Mouse (Mus musculus): Measurements from ENCODE around the gene Mlh3. TPM values are rescaled to one million over a fixed set of nuclear protein-coding genes. Genes with fewer than 3 reads are reported as not detected.

Gene Mlh3
- polyA plus RNA-seq, 1 experiment from 2014 or later = 2.5 TPM

- no peaks in the 10 kb centered on the region for H3K27me3 ChIP-seq (replicated peaks; ENCODE audit: control insufficient read depth, insufficient read depth, low read length)
- WGBS = 86% methylated on average over 3 of the region's 3 CpGs
- H3K9me3 ChIP-seq (ENCODE audit: control insufficient read depth) = no peaks in the 10 kb centered on the region
- TF ChIP-seq CTCF (IDR thresholded peaks at IDR 0.05; ENCODE audit: low read depth) = no peak
- 0 out of 2 replicates have a peak, but pooled peaks cover 3% of the 10 kb centered on the region for H3K4me1 ChIP-seq (replicated peaks; ENCODE audit: control insufficient read depth, insufficient read depth, low read length)
- H3K4me3 ChIP-seq (ENCODE audit: low read depth, low read length) = no peak overlapping the region
- H3K9ac ChIP-seq (ENCODE audit: low read depth, low read length) = no peak overlapping the region
- ATAC-seq = no peak
- no peaks in the 10 kb centered on the region for H3K36me3 ChIP-seq (ENCODE audit: control insufficient read depth, insufficient read depth)
- no peak overlapping the region for H3K4me2 ChIP-seq (replicated peaks; ENCODE audit: low read depth)
- no peak overlapping the region for H3K27ac ChIP-seq (ENCODE audit: low read depth, low read length)
Measured at GRCm38 (mm10) chr12:85266248-85266647, 4.2 kb downstream of the Mlh3 start.

- Histone ChIP-seq H3K4me1 (replicated peaks; ENCODE audit: control insufficient read depth, insufficient read depth, low read length) (0 out of 2 replicates have a peak, but pooled peaks cover under 1% of the 10 kb centered on the region), H3K36me3 (ENCODE audit: control insufficient read depth, insufficient read depth) (no peaks in the 10 kb centered on the region), H3K27ac (ENCODE audit: low read depth, low read length) (no peak overlapping the region), H3K9ac (ENCODE audit: low read depth, low read length) (no peak overlapping the region), H3K4me3 (ENCODE audit: low read depth, low read length) (no peak overlapping the region), H3K27me3 (replicated peaks; ENCODE audit: control insufficient read depth, insufficient read depth, low read length) (no peaks in the 10 kb centered on the region), H3K4me2 (replicated peaks; ENCODE audit: low read depth) (no peak overlapping the region), H3K9me3 (ENCODE audit: control insufficient read depth) (no peaks in the 10 kb centered on the region)
- TF ChIP-seq CTCF (IDR thresholded peaks at IDR 0.05; ENCODE audit: low read depth) = no peak
- 48% methylated on average over 7 of the region's 7 CpGs for WGBS
- ATAC-seq = no peak
Measured at GRCm38 (mm10) chr12:85264940-85265339, 5.5 kb downstream of the Mlh3 start.

- Histone ChIP-seq H3K27ac (ENCODE audit: low read depth, low read length) (no peak overlapping the region), H3K4me1 (replicated peaks; ENCODE audit: control insufficient read depth, insufficient read depth, low read length) (no peaks in the 10 kb centered on the region), H3K4me3 (ENCODE audit: low read depth, low read length) (no peak overlapping the region), H3K4me2 (replicated peaks; ENCODE audit: low read depth) (no peak overlapping the region), H3K9ac (ENCODE audit: low read depth, low read length) (no peak overlapping the region), H3K27me3 (replicated peaks; ENCODE audit: control insufficient read depth, insufficient read depth, low read length) (no peaks in the 10 kb centered on the region), H3K9me3 (ENCODE audit: control insufficient read depth) (no peaks in the 10 kb centered on the region), H3K36me3 (ENCODE audit: control insufficient read depth, insufficient read depth) (no peaks in the 10 kb centered on the region)
- 57% methylated on average over 8 of the region's 8 CpGs for WGBS
- TF ChIP-seq CTCF (IDR thresholded peaks at IDR 0.05; ENCODE audit: low read depth) = no peak
- no peak for ATAC-seq
Measured at GRCm38 (mm10) chr12:85264531-85264930, 5.9 kb downstream of the Mlh3 start.

DNA sequence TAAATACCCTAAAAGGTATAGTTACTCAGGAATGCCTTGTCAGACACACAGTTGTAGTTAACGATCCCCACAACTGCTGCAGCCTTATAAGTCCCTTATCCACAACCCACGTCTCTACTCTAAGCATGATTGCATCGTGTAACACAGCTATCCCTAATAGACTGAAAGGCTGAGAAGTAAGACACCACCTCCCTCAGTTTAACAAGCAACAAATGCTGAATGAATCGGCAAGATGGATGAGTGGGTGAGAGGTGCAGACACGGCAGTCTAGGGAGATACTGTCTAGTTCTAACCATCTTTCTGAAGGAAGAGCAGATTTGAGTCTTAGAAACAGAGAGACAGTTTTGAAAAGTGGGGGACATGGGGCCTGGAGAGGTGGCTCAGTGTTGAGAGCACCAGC, 7.2 kb downstream of the Mlh3 start:
- Histone ChIP-seq H3K4me1 (replicated peaks; ENCODE audit: control insufficient read depth, insufficient read depth, low read length) (no peaks in the 10 kb centered on the region), H3K4me3 (ENCODE audit: low read depth, low read length) (no peak overlapping the region), H3K4me2 (replicated peaks; ENCODE audit: low read depth) (no peak overlapping the region), H3K27me3 (replicated peaks; ENCODE audit: control insufficient read depth, insufficient read depth, low read length) (no peaks in the 10 kb centered on the region), H3K27ac (ENCODE audit: low read depth, low read length) (no peak overlapping the region), H3K9ac (ENCODE audit: low read depth, low read length) (no peak overlapping the region), H3K36me3 (ENCODE audit: control insufficient read depth, insufficient read depth) (no peaks in the 10 kb centered on the region; the same call in 1 of the 2 replicates), H3K9me3 (ENCODE audit: control insufficient read depth) (no peaks in the 10 kb centered on the region)
- TF ChIP-seq CTCF (IDR thresholded peaks at IDR 0.05; ENCODE audit: low read depth) = no peak
- 77% methylated on average over 5 of the region's 5 CpGs for WGBS
- no peak for ATAC-seq

- no peak for ATAC-seq
- H3K4me1 ChIP-seq (replicated peaks; ENCODE audit: control insufficient read depth, insufficient read depth, low read length) = no peaks in the 10 kb centered on the region
- H3K9me3 ChIP-seq (ENCODE audit: control insufficient read depth) = no peaks in the 10 kb centered on the region
- no peaks in the 10 kb centered on the region for H3K27me3 ChIP-seq (replicated peaks; ENCODE audit: control insufficient read depth, insufficient read depth, low read length)
- no peaks in the 10 kb centered on the region; the same call in 1 of the 2 replicates for H3K36me3 ChIP-seq (ENCODE audit: control insufficient read depth, insufficient read depth)
- H3K4me3 ChIP-seq (ENCODE audit: low read depth, low read length) = no peak overlapping the region
- whole genome bisulfite sequencing = 57% methylated on average over 10 of the region's 10 CpGs
- no peak overlapping the region for H3K4me2 ChIP-seq (replicated peaks; ENCODE audit: low read depth)
- TF ChIP-seq CTCF (IDR thresholded peaks at IDR 0.05; ENCODE audit: low read depth) = no peak
- no peak overlapping the region for H3K9ac ChIP-seq (ENCODE audit: low read depth, low read length)
- H3K27ac ChIP-seq (ENCODE audit: low read depth, low read length) = no peak overlapping the region; the same call in 1 of the 2 replicates
Measured at GRCm38 (mm10) chr12:85262489-85262888, 7.9 kb downstream of the Mlh3 start.

DNA sequence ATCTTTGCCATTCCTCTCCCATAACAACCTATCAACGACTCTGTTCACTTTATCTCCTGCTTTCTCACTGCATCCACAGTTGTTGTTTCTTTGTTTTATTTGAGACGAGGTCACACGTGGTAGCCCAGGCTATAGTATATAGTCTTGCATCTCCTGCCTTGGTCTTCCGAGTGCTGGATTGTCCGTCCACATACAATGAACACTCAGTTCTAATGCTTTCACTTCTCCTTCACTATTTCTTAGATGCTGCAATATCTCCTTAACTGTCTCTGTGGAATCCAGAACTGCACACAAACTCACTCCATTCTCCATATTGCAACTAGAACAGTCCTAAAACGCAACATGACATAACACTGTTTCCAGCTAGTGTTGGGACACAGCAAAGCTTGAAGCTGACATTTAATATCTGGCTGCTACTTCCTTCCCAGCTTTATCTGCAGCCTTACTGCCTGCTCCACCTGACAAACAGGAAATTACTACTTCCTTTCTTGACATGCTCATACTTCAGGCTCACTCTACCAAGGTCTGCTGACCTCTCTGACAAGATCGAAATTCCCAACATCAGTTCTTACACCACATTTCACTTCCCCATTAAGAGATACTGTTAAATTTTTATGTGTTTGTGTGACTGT, 13.3 kb downstream of the Mlh3 start:
- H3K4me2 ChIP-seq (replicated peaks; ENCODE audit: low read depth) = no peak overlapping the region
- H3K27ac ChIP-seq (ENCODE audit: low read depth, low read length) = 0 out of 2 replicates have a peak overlapping the region, but pooled peaks have one; percentile 17
- H3K27me3 ChIP-seq (replicated peaks; ENCODE audit: control insufficient read depth, insufficient read depth, low read length) = no peaks in the 10 kb centered on the region
- no peak overlapping the region for H3K9ac ChIP-seq (ENCODE audit: low read depth, low read length)
- WGBS = 69% methylated on average over 7 of the region's 7 CpGs
- ATAC-seq = no peak
- no peak overlapping the region for H3K4me3 ChIP-seq (ENCODE audit: low read depth, low read length)
- no peaks in the 10 kb centered on the region; the same call in 1 of the 2 replicates for H3K36me3 ChIP-seq (ENCODE audit: control insufficient read depth, insufficient read depth)
- no peak for TF ChIP-seq CTCF (IDR thresholded peaks at IDR 0.05; ENCODE audit: low read depth)
- no peaks in the 10 kb centered on the region for H3K4me1 ChIP-seq (replicated peaks; ENCODE audit: control insufficient read depth, insufficient read depth, low read length)
- no peaks in the 10 kb centered on the region for H3K9me3 ChIP-seq (ENCODE audit: control insufficient read depth)
